Mouse (Mus musculus) layer of hippocampus, adult 18-20 months (tissue): ENCODE results near the gene Ppil2. TPM values are rescaled to one million over a fixed set of nuclear protein-coding genes. Genes with fewer than 3 reads are reported as not detected.
A peak's percentile ranks its signal among the peaks of the same experiment; 100 is the strongest.

ENCODE experiments used
- DNase-seq, 2 experiments: peaks; one replicate each; pipeline ENCODE4 v3.0.0; 2022; ENCODE audit warnings: low spot score in 2 of 2
- long read RNA-seq: library from polyadenylated mRNA; stranded (forward); transcript quantifications from one replicate; pipeline ENCODE4 v2.0.0, GENCODE M21; 2021
- total RNA-seq, 2 experiments: library from RNA; stranded (reverse); gene quantifications; 2 replicates each; pipeline ENCODE4 v1.2.3; 2021

The Ppil2 gene
- 10 to 100 TPM; 90.6 to 96.2 TPM for total RNA-seq
- long read RNA-seq, transcript Ppil2-209 (20 exons, 3,088 nt), result major isoform, 55 of 136 reads
- long read RNA-seq, transcript Ppil2-201 (21 exons, 2,333 nt), result minor isoform, 28 of 136 reads
- long read RNA-seq, partial matches to known transcripts, result 18 of 136 reads
- long read RNA-seq, other reads (novel, unspliced or antisense), result 32 of 136 reads

GRCm38 (mm10) chr16:17110771-17111743 lies at the start of gene Ppil2:
Gene Ppil2 (minus strand): TSS chr16:17111257.
- peak; percentile 70 to 84 for DNase-seq

DNA sequence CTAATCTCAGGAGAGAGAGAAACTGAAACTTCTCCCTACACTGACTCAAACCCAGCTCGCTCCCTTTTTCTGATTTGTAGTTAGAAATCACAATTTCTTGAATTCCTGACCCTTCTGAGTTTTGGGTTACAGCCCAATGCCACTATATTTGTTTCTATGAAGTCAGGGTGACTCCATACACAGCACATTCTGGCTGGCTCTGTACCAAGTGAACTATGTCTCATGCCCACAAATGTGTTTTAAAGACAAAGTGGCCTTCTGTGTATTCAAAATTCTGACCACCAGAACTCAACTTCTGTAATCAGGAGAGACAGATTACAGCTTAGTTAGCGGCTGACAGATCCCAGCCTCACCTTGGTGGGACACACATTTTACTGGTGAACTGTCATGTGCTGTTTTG lies 43.3 kb upstream of the Ppil2 start:
- no peak for DNase-seq

GRCm38 (mm10) chr16:17151874-17152273 lies 40.8 kb upstream of the Ppil2 start:
- DNase-seq, result no peak

GRCm38 (mm10) chr16:17150520-17151258 lies 39.6 kb upstream of the Ppil2 start:
- DNase-seq, result no peak

GRCm38 (mm10) chr16:17148084-17148483 lies 37.0 kb upstream of the Ppil2 start:
- DNase-seq, result no peak

DNA sequence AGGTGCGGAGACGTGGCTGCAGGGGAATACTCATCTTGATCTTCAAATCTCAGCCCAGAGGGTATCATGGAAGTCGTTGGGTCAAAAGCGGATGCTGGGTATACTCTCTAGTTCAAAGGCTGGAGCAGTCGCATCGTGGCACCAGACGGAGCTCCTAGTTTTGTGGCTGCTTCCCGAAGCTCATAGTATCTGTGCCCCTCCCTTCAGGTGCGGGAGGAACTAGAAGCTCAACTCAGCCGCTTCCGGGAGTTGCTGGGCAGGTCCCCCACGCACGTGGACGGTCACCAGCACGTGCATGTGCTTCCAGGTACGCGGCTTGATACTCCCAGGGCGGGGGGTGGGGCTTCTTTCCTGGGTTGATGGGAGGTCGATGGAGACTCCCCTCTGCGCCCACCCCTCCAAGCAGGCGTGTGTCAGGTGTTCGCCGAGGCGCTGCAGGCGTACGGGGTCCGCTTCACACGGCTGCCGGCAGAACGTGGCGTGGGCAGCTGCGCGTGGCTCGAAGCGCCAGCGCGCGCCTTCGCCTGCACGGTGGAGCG lies 36.4 kb upstream of the Ppil2 start:
- DNase-seq, result peak in 1 of 2 experiments; percentile 29

GRCm38 (mm10) chr16:17146772-17147235 lies 35.7 kb upstream of the Ppil2 start, which contains the start of gene Ccdc116:
Gene Ccdc116 (minus strand): TSS chr16:17147229.
- peak; percentile 78 to 88 for DNase-seq

GRCm38 (mm10) chr16:17144339-17144738 lies 33.3 kb upstream of the Ppil2 start, which contains the start of gene Ydjc:
Gene Ydjc (plus strand): TSS chr16:17144621.
- DNase-seq, result no peak

DNA sequence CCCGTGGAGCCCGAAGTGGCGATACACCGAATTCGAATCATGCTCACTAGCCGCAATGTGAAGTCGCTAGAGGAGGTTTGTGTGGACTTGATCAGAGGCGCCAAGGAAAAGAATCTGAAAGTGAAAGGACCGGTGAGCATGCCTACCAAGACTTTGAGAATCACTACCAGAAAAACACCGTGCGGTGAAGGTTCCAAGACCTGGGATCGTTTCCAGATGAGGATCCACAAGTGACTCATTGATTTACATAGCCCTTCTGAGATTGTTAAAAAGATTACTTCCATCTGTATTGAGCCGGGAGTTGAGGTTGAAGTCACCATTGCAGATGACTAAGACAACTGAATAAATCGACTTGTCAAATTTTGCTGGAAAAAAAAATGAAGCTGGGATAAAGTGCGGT lies 26.3 kb upstream of the Ppil2 start:
- DNase-seq, result no peak

GRCm38 (mm10) chr16:17132906-17133200 lies 21.8 kb upstream of the Ppil2 start:
- DNase-seq, result no peak

DNA sequence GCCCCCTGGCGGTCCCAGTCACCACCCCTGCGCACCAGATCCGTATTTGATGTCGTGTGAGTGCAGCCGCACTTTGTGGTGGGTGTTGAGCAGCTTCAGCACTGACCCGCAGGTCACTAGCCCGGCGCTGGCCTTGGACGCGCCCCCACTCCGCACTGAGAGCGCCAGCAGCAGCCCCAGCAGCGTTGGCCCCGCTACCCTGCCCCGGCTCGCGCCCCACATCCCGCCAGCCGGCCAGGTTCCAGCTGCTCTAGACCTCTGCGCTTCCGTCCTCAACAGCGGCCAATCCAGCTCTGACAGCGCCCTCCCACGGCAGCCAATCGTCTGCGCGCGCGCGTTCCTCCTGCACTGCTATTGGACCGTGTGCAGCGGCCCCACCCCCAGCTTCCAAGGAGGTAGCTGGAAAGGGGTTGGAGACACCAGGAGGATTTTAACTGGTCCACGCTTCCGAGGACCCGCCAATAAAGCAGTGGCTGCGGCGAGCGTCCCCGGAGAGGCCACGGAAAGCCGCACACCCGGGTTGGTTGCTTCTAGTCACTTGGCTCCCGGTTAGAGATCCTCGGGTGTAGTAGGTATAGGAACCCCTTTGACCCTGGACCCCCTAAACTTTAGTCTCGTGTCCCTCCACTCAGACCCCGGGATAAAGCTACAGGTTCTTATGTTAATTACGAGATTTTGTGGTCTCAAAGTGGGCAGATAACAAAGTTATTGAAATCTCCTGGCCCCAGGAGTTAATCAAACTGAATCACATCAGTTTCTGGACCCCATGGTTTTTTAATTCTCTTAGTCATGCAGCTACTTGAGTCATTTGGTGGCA lies 21.2 kb upstream of the Ppil2 start, which contains the start of gene Sdf2l1:
Sdf2l1 (minus strand) TSS at position 295 of the 817 bp plus-strand sequence.
- DNase-seq, result peak; percentile 96 to 99

DNA sequence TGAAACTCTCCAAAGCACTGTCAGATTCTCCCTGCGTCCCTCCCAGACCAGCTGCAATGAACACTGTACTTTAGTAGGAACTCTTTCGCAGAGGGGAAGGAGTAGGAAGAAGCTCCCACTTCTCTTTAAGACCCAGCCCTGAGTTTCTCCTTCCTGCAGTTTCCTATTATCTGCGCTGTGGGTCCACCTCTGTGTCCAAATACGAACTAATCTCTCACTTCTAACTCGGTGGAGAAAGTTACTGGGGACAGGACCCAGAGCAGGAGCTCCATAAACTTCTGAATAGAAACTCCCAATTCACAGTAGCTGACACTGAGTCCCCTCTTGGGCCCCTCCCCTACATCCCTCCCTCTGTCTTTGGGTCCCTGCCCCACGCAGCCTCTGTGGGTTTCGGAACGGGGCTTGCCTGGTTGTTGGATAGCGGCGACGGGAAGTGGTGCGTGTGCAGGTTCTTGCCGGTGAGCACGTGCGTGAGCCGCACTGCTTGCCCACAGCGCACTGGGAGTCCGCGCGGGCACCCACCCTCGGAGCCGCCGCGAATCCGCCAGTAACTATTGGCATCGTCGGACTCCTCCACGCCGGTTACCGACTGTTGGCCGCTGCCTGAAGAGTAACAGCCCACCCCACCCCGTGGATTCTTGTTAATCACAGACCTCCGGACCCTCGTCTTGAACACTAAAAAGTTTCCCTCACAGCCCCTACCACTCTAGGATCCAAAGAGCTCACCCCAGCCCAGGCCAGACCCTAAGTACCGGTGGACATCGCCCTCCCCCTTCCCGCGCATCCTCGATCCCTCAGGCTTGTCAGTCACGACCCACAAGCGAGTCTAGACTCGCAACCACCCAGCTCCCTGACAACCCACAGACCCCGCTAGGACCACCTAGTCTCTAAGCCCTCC lies 20.4 kb upstream of the Ppil2 start:
- DNase-seq, result peak in 1 of 2 experiments; percentile 30

- DNase-seq, result peak in 1 of 2 experiments; percentile 67
Observed at GRCm38 (mm10) chr16:17127292-17127691, 16.2 kb upstream of the Ppil2 start.

DNA sequence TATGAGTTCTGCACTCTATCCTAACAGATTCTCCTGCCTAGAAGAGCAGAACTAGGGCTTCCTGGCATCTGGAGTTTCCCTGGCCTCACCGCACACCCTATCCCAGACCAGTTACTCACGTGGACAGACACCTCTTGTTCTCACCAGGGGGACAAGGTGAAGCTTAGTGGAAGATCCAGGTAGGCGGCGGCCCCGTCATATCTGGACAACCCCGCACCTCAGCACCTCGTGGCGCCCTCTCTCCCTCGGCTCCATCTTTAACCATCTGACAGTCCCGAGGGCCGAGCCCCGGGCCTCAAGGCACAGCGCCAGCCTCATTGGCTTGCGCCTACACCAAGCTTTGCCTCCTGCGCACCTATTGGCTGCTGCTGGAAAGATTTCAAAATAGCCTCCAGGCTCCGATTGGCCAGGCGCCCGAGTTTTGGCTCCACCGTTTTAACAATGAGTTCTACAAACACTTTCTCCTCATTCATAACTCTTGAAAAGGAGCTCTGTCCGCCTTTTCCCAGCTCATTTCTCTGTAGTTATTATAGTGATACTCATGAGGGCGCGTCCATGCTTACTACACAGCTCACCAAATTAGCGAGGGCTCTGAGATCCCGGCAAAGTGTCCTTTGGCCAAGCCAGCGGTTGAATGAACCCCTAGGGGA lies 13.9 kb upstream of the Ppil2 start, which contains the start of gene 2610318N02Rik:
2610318N02Rik (minus strand) TSS at position 297 of the 650 bp plus-strand sequence.
- peak; percentile 42 to 56 for DNase-seq

DNA sequence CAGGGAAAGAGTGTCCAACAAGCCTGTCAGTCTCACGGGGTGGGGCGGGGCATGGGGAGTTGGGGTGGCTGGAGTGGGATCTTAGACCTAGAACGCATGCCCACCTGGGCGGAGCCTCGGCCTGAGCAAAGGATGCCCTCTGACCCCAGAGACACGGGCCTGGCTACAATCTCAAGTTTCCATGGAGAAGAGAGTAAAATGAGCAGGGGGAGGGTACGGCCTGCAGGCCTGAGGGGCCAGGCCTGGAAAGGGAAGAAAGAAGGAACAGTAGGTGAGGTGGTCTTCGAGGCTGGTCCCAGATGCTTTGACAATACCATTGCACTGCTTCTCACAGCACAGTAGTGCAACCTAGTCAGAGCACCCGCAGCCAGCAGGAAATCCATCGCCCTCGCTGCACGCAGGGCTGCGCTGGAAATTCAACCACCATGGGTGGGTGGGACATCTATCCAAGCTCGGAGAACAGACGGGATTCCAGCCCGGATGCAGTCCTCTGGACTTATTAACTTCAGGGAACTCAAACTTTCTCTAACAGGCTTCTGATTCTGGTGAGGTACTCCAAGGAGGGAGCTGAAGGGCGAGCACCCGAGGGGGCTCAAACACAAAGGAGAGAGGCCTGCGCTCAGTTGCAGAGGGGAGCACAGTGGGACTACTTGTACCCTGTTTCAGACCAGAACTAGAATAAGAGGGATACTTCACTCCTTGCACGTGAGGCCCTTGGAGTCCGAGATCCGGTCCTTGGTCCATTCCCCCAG lies 13.2 kb upstream of the Ppil2 start:
- no peak for DNase-seq

GRCm38 (mm10) chr16:17121569-17121968 lies 10.5 kb upstream of the Ppil2 start:
- no peak for DNase-seq

- DNase-seq, result no peak
Observed at GRCm38 (mm10) chr16:17117309-17117799, 6.3 kb upstream of the Ppil2 start.

DNA sequence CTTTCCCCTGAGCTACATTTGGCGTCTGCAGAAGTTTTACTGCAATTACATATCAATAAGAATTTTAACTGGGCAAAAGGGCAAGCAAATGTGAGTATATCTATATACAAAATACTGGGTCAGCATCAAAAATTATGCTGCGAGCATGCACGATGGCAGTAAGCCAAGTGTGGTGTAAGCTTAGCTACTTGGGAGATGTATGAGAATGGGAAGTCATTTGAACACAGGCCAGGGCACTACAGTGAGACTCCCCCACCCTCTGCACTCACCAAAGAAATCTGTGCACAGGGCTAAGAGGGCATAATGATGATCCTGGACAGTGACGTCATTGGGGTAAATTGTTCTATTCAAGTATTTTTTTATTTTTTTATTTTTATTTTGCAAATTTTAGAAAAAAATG lies 6.5 kb downstream of the Ppil2 start:
- DNase-seq, result no peak
